Mouse (Mus musculus) layer of hippocampus, adult 2 months (tissue): ENCODE results near the gene Trim72. TPM values are rescaled to one million over a fixed set of nuclear protein-coding genes. Genes with fewer than 3 reads are reported as not detected.
"Not testable (repeated sequence)": the region's sequence is repeated elsewhere in the genome, so short reads cannot be mapped to it uniquely, and the experiment has no call there.

Experiments used
- DNase-seq, 2 experiments: peaks; one replicate each; pipeline ENCODE4 v3.0.0; 2022; ENCODE audit warnings: low spot score in 2 of 2
- H3K27ac ChIP-seq: fragments of 200-600 bp; 2 replicates; pipeline ENCODE4 v1.8.1; 2022
- H3K4me3 ChIP-seq: fragments of 200-600 bp; 2 replicates; pipeline ENCODE4 v1.8.1; 2022; ENCODE audit warnings: mild to moderate bottlenecking
- CTCF ChIP-seq: fragments of 200-600 bp; conservative IDR thresholded peaks from 2 replicates; pipeline ENCODE4 v1.8.1; 2022; ENCODE audit warnings: antibody characterized with exemption, mild to moderate bottlenecking, moderate library complexity
- total RNA-seq, 2 experiments: library from RNA; stranded (reverse); gene quantifications; 2 replicates each; pipeline ENCODE4 v1.2.3; 2021

Gene Trim72
- total RNA-seq, 2 experiments from 2014 or later = 0.77 to 1.0 TPM

- TF ChIP-seq CTCF = no peak
These were observed 14.5 kb downstream of the Trim72 start for GRCm38 (mm10) chr7:128018275-128018674.

GRCm38 (mm10) chr7:128019187-128019586 is 15.4 kb downstream of the Trim72 start:
- Histone ChIP-seq H3K4me3 (no peak overlapping the region), H3K27ac (no peak overlapping the region)
- no peak for TF ChIP-seq CTCF
- no peak for DNase-seq

More at GRCm38 (mm10) chr7:128018275-128018674, 14.5 kb downstream of the Trim72 start:
- Histone ChIP-seq H3K27ac (no peak overlapping the region), H3K4me3 (no peak overlapping the region)
- DNase-seq = no peak

GRCm38 (mm10) chr7:128022974-128023373 is 19.2 kb downstream of the Trim72 start:
- DNase-seq = no peak
- no peak overlapping the region for H3K4me3 ChIP-seq
- TF ChIP-seq CTCF = peak; percentile 59
- H3K27ac ChIP-seq = no peak overlapping the region

- no peak for DNase-seq
- no peak for TF ChIP-seq CTCF
- Histone ChIP-seq H3K27ac (no peak overlapping the region), H3K4me3 (no peak overlapping the region)
These were observed 19.8 kb downstream of the Trim72 start for GRCm38 (mm10) chr7:128023565-128023964.

- no peak for DNase-seq
- TF ChIP-seq CTCF = no peak
- no peak overlapping the region for H3K4me3 ChIP-seq
- H3K27ac ChIP-seq = no peak overlapping the region
These were observed 20.6 kb downstream of the Trim72 start for GRCm38 (mm10) chr7:128024364-128024763.

- DNase-seq = no peak
- Histone ChIP-seq H3K27ac (no peak overlapping the region), H3K4me3 (no peak overlapping the region)
- TF ChIP-seq CTCF = no peak
These were observed 21.2 kb downstream of the Trim72 start for GRCm38 (mm10) chr7:128024932-128025331.

GRCm38 (mm10) chr7:128025381-128025780 is 21.6 kb downstream of the Trim72 start:
- no peak for TF ChIP-seq CTCF

GRCm38 (mm10) chr7:128031403-128031976 is 27.7 kb downstream of the Trim72 start:
- TF ChIP-seq CTCF = no peak
- Histone ChIP-seq H3K4me3 (no peak overlapping the region), H3K27ac (no peak overlapping the region)
- no peak for DNase-seq

More at GRCm38 (mm10) chr7:128025381-128025780, 21.6 kb downstream of the Trim72 start:
- DNase-seq = no peak
- H3K27ac ChIP-seq = no peak overlapping the region
- H3K4me3 ChIP-seq = no peak overlapping the region

- no peak for DNase-seq
- Histone ChIP-seq H3K4me3 (no peak overlapping the region), H3K27ac (no peak overlapping the region)
- no peak for TF ChIP-seq CTCF
These were observed 28.7 kb downstream of the Trim72 start for GRCm38 (mm10) chr7:128032290-128032988.

GRCm38 (mm10) chr7:128032989-128033293 is 29.2 kb downstream of the Trim72 start:
- no peak for DNase-seq
- TF ChIP-seq CTCF = no peak
- no peak overlapping the region for H3K4me3 ChIP-seq
- no peak overlapping the region for H3K27ac ChIP-seq

- H3K4me3 ChIP-seq = no peak overlapping the region
- H3K27ac ChIP-seq = no peak overlapping the region
- DNase-seq = no peak
- no peak for TF ChIP-seq CTCF
These were observed 29.9 kb downstream of the Trim72 start for GRCm38 (mm10) chr7:128033616-128034015.

GRCm38 (mm10) chr7:128042161-128042820 is 38.5 kb downstream of the Trim72 start:
- H3K4me3 ChIP-seq, DNase-seq, H3K27ac ChIP-seq: not testable (repeated sequence)

GRCm38 (mm10) chr7:128044142-128044785 is 40.5 kb downstream of the Trim72 start:
- Histone ChIP-seq H3K27ac (no peak overlapping the region), H3K4me3 (no peak overlapping the region)
- DNase-seq = no peak
- peak; percentile 42 for TF ChIP-seq CTCF

- TF ChIP-seq CTCF = no peak
- Histone ChIP-seq H3K4me3 (no peak overlapping the region), H3K27ac (no peak overlapping the region)
- DNase-seq = no peak
These were observed 41.9 kb downstream of the Trim72 start for GRCm38 (mm10) chr7:128045640-128046039.
